Mouse (Mus musculus) small intestine, adult 2 months (tissue): ENCODE measurements around the gene Ttc7.

ENCODE experiments used
- CTCF ChIP-seq: fragments of 200-500 bp; IDR thresholded peaks from 2 replicates; pipeline ENCODE4 v1.5.1; 2012; ENCODE audit warnings: low read depth, mild to moderate bottlenecking, control low read depth, inconsistent platforms, low read length, moderate library complexity, mixed read lengths; ENCODE audit not compliant: insufficient replicate concordance, insufficient read length; ENCODE audit errors: extremely low read depth
- POLR2A ChIP-seq: fragments of 200-500 bp; IDR thresholded peaks from 2 replicates; pipeline ENCODE4 v1.6.1; 2012; ENCODE audit warnings: low read depth, mild to moderate bottlenecking, control low read depth, inconsistent platforms, low read length, moderate library complexity

DNA sequence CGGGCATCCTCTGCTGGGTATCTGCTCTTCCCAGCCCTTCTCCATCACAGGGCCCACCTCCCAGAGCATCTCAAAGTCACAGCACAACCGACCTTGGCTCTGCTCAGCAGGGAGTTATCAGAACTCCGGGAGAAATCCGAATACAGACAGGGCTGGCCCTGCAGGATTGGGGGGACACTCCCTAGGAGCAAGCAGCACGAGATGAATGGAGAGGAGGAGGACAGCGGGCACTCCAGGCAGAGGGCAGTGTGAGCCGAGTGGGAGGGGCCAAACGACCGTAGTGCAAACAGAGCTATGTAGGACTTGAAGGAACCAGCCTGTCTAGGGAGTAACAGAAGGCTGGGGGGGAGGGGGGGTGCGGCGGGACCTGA lies 48.2 kb downstream of the Ttc7 start:
- no peak for TF ChIP-seq CTCF
- TF ChIP-seq POLR2A: no peak
